Mouse (Mus musculus): Measurements from ENCODE around the gene Nlrp9c.
"Not testable (repeated sequence)": the region's sequence is repeated elsewhere in the genome, so short reads cannot be mapped to it uniquely, and the experiment has no call there.

The Nlrp9c gene

GRCm38 (mm10) chr7:26403600-26403999 is at the start of gene Nlrp9c:
Gene Nlrp9c (minus strand): TSS chr7:26403700.
- not testable (repeated sequence) for DNase-seq (ENCODE audit: low spot score)

GRCm38 (mm10) chr7:26434813-26435212 is 31.3 kb upstream of the Nlrp9c start, which contains the start of gene Nlrp4a:
Gene Nlrp4a (plus strand): TSS chr7:26435113.
- no peak for DNase-seq (ENCODE audit: low spot score)

GRCm38 (mm10) chr7:26391811-26392210 is 11.7 kb downstream of the Nlrp9c start:
- DNase-seq (ENCODE audit: low spot score), result not testable (repeated sequence)

- DNase-seq (ENCODE audit: low spot score), result not testable (repeated sequence)
Measured at GRCm38 (mm10) chr7:26391137-26391536, 12.4 kb downstream of the Nlrp9c start.

- not testable (repeated sequence) for DNase-seq (ENCODE audit: low spot score)
Measured at GRCm38 (mm10) chr7:26386691-26387090, 16.8 kb downstream of the Nlrp9c start.

GRCm38 (mm10) chr7:26380807-26381206 is 22.7 kb downstream of the Nlrp9c start:
- no peak for DNase-seq (ENCODE audit: low spot score)

- DNase-seq (ENCODE audit: low spot score), result not testable (repeated sequence)
Measured at GRCm38 (mm10) chr7:26373221-26373620, 30.3 kb downstream of the Nlrp9c start.

- not testable (repeated sequence) for DNase-seq (ENCODE audit: low spot score)
Measured at GRCm38 (mm10) chr7:26356719-26357118, 46.8 kb downstream of the Nlrp9c start.

- not testable (repeated sequence) for DNase-seq (ENCODE audit: low spot score)
Measured at GRCm38 (mm10) chr7:26352258-26352657, 51.2 kb downstream of the Nlrp9c start.

GRCm38 (mm10) chr7:26350177-26350576 is 53.3 kb downstream of the Nlrp9c start:
- not testable (repeated sequence) for DNase-seq (ENCODE audit: low spot score)

- not testable (repeated sequence) for DNase-seq (ENCODE audit: low spot score)
Measured at GRCm38 (mm10) chr7:26320361-26320760, 83.1 kb downstream of the Nlrp9c start.

- not testable (repeated sequence) for DNase-seq (ENCODE audit: low spot score)
Measured at GRCm38 (mm10) chr7:26315809-26316208, 87.7 kb downstream of the Nlrp9c start.

GRCm38 (mm10) chr7:26315194-26315593 is 88.3 kb downstream of the Nlrp9c start:
- DNase-seq (ENCODE audit: low spot score), result not testable (repeated sequence)

- DNase-seq (ENCODE audit: low spot score), result not testable (repeated sequence)
Measured at GRCm38 (mm10) chr7:26311786-26312185, 91.7 kb downstream of the Nlrp9c start.

- DNase-seq (ENCODE audit: low spot score), result not testable (repeated sequence)
Measured at GRCm38 (mm10) chr7:26306926-26307325, 96.6 kb downstream of the Nlrp9c start, which contains the start of gene Cyp2a4. Gene Cyp2a4 (plus strand): TSS chr7:26307169.

- not testable (repeated sequence) for DNase-seq (ENCODE audit: low spot score)
Measured at GRCm38 (mm10) chr7:26303429-26304166, 99.9 kb downstream of the Nlrp9c start.

Data from ovary, adult 18-20 months (tissue).